Mouse (Mus musculus): Measurements from ENCODE around the gene Prkab2.

Gene Prkab2

GRCm38 (mm10) chr3:97651604-97652003 is 6.4 kb upstream of the Prkab2 start:
- DNase-seq = no peak

- DNase-seq = no peak
Measured at GRCm38 (mm10) chr3:97653781-97654180, 4.2 kb upstream of the Prkab2 start.

- DNase-seq = peak in 1 of 2 experiments; percentile 21
Measured at GRCm38 (mm10) chr3:97654901-97655300, 3.1 kb upstream of the Prkab2 start.

GRCm38 (mm10) chr3:97658426-97659193 is 617 bp downstream of the Prkab2 start:
- DNase-seq = peak in 1 of 2 experiments; percentile 9

GRCm38 (mm10) chr3:97659746-97660145 is 1.8 kb downstream of the Prkab2 start:
- DNase-seq = no peak

GRCm38 (mm10) chr3:97661206-97661605 is 3.2 kb downstream of the Prkab2 start:
- DNase-seq = no peak

GRCm38 (mm10) chr3:97665525-97665924 is 7.5 kb downstream of the Prkab2 start:
- no peak for DNase-seq

- DNase-seq = no peak
Measured at GRCm38 (mm10) chr3:97666154-97666553, 8.2 kb downstream of the Prkab2 start.

- DNase-seq = no peak
Measured at GRCm38 (mm10) chr3:97667093-97667675, 9.2 kb downstream of the Prkab2 start.

GRCm38 (mm10) chr3:97674644-97675110 is 16.7 kb downstream of the Prkab2 start, which contains the start of gene Gm17651:
Gene Gm17651 (minus strand): TSS chr3:97674694.
- no peak for DNase-seq

- DNase-seq = no peak
Measured at GRCm38 (mm10) chr3:97676126-97676525, 18.1 kb downstream of the Prkab2 start.

GRCm38 (mm10) chr3:97678416-97678815 is 20.4 kb downstream of the Prkab2 start:
- DNase-seq = no peak

- DNase-seq = peak; percentile 79 to 82
Measured at GRCm38 (mm10) chr3:97680631-97681320, 22.8 kb downstream of the Prkab2 start.

- DNase-seq = peak; percentile 81 to 85
Measured at GRCm38 (mm10) chr3:97681321-97682158, 23.5 kb downstream of the Prkab2 start.

GRCm38 (mm10) chr3:97682159-97682502 is 24.1 kb downstream of the Prkab2 start:
- no peak for DNase-seq

- no peak for DNase-seq
Measured at GRCm38 (mm10) chr3:97682576-97682975, 24.6 kb downstream of the Prkab2 start.

GRCm38 (mm10) chr3:97683560-97684195 is 25.7 kb downstream of the Prkab2 start:
- DNase-seq = peak; percentile 79 to 86

GRCm38 (mm10) chr3:97686372-97687117 is 28.6 kb downstream of the Prkab2 start:
- no peak for DNase-seq

- no peak for DNase-seq
Measured at GRCm38 (mm10) chr3:97689289-97689688, 31.3 kb downstream of the Prkab2 start.

GRCm38 (mm10) chr3:97690590-97690989 is 32.6 kb downstream of the Prkab2 start:
- DNase-seq = peak; percentile 18 to 52

- DNase-seq = no peak
Measured at GRCm38 (mm10) chr3:97691443-97692017, 33.5 kb downstream of the Prkab2 start.

All from lung, adult 18-20 months (tissue).